Mouse (Mus musculus) spleen, adult 2 months (tissue): ENCODE measurements around the gene Bzw2.

Experiments
- CTCF ChIP-seq: fragments of 200-500 bp; IDR thresholded peaks from 2 replicates; pipeline ENCODE4 v1.5.1; 2011; ENCODE audit warnings: mild to moderate bottlenecking, inconsistent platforms; ENCODE audit not compliant: insufficient read depth, insufficient read length, insufficient replicate concordance; ENCODE audit errors: extremely low read depth
- POLR2A ChIP-seq: fragments of 200-500 bp; IDR thresholded peaks from 2 replicates; pipeline ENCODE4 v1.6.1; 2011; ENCODE audit warnings: low read depth, low read length, inconsistent platforms

DNA sequence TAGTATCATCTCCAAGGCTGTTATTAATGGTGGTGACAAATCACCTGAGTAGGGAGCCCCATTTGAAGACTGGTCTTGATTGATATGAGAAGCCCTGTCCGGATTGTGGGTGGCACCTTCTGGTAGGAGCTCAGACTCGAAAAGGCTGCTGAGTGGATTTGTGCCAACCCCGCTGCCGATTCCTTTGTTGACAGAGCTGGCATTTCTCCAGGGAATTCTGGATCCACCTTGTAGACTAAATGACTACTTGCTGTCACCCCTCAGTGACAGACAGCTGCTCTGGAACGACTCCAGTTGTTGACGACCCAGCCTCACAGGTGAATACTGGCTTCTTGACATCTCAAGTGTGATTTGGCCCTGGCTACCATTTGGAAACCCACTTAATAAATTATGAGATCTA is 68.7 kb downstream of the Bzw2 start:
- TF ChIP-seq POLR2A: no peak
- TF ChIP-seq CTCF: no peak
